In genomic region chr12:113156540-113156929, GRCm38 (mm10) we compare ENCODE assay signal across 8 mouse cellular contexts. TPM values are rescaled to one million over a fixed set of nuclear protein-coding genes. Genes with fewer than 3 reads are reported as not detected.
DNase-seq lines count a peak whose midpoint lies in the region; ATAC-seq lines count a peak whose summit lies in the region.

No protein-coding gene starts in this region.

- peaks cover 3% of the 10 kb centered on the region; the same call in 1 of the 2 replicates for H3K36me3 ChIP-seq in lung, embryonic 15.5 days
- H3K36me3 ChIP-seq in embryonic facial prominence, embryonic 12.5 days: peaks cover 4% of the 10 kb centered on the region; the same call in 1 of the 2 replicates
- peaks cover 25% of the 10 kb centered on the region for H3K36me3 ChIP-seq in limb, embryonic 10.5 days
- H3K36me3 ChIP-seq in stomach, embryonic 14.5 days (ENCODE audit: control insufficient read depth, insufficient read depth, low read length): no peaks in the 10 kb centered on the region; the same call in 1 of the 2 replicates

- no peak for ATAC-seq in lung, embryonic 15.5 days (ENCODE audit: borderline replicate concordance, extremely low read depth, low FRiP score, low TSS enrichment)
- no peak; the same call in 1 of the 2 replicates for ATAC-seq in embryonic facial prominence, embryonic 12.5 days (ENCODE audit: insufficient number of reproducible peaks, insufficient read depth, low FRiP score, low TSS enrichment)
- ATAC-seq in stomach, embryonic 14.5 days (ENCODE audit: insufficient number of reproducible peaks, insufficient read depth, low FRiP score, low read depth): no peak; the same call in 1 of the 2 replicates

- peaks cover 35% of the 10 kb centered on the region for H3K4me1 ChIP-seq in lung, embryonic 15.5 days
- peaks cover 23% of the 10 kb centered on the region for H3K4me1 ChIP-seq in embryonic facial prominence, embryonic 12.5 days
- H3K4me1 ChIP-seq in limb, embryonic 10.5 days: peaks cover 38% of the 10 kb centered on the region
- H3K4me1 ChIP-seq in stomach, embryonic 14.5 days (ENCODE audit: control insufficient read depth, insufficient read depth, low read length): peaks cover 9% of the 10 kb centered on the region

- WGBS in lung, embryonic 15.5 days: under 1% methylated on average over 23 of the region's 23 CpGs
- under 1% methylated on average over 23 of the region's 23 CpGs for WGBS in embryonic facial prominence, embryonic 12.5 days
- under 1% methylated on average over 23 of the region's 23 CpGs for WGBS in limb, embryonic 10.5 days
- WGBS in stomach, embryonic 14.5 days: under 1% methylated on average over 23 of the region's 23 CpGs

- H3K9me3 ChIP-seq in lung, embryonic 15.5 days: no peaks in the 10 kb centered on the region
- H3K9me3 ChIP-seq in embryonic facial prominence, embryonic 12.5 days: no peaks in the 10 kb centered on the region
- H3K9me3 ChIP-seq in limb, embryonic 10.5 days (replicated peaks): no peaks in the 10 kb centered on the region
- no peaks in the 10 kb centered on the region for H3K9me3 ChIP-seq in stomach, embryonic 14.5 days (ENCODE audit: control insufficient read depth, low read depth, low read length)

- H3K9ac ChIP-seq in lung, embryonic 15.5 days: peak overlapping the region; percentile 62
- H3K9ac ChIP-seq in embryonic facial prominence, embryonic 12.5 days: peak overlapping the region; percentile 35
- H3K9ac ChIP-seq in stomach, embryonic 14.5 days (replicated peaks; ENCODE audit: low read depth, low read length): peak overlapping the region; percentile 18; the same call in 1 of the 2 replicates

- DNase-seq in lung, postnatal 14 days: no peak
- DNase-seq in limb, embryonic 10.5 days (ENCODE audit: low spot score): no peak
- DNase-seq in yolk sac, embryonic 10.5 days (ENCODE audit: low spot score): no peak
- no peak for DNase-seq in c-Kit-positive CD71-positive TER-119-positive erythroid progenitor cells, embryonic 14.5 days (ENCODE audit: low spot score)
- DNase-seq in testis, postnatal 10 days (ENCODE audit: low spot score): no peak

- peak overlapping the region; percentile 81 for H3K27ac ChIP-seq in lung, embryonic 15.5 days
- H3K27ac ChIP-seq in embryonic facial prominence, embryonic 12.5 days: peak overlapping the region; percentile 14; the same call in 1 of the 2 replicates
- peak overlapping the region; percentile 83 for H3K27ac ChIP-seq in limb, embryonic 10.5 days
- H3K27ac ChIP-seq in stomach, embryonic 14.5 days (ENCODE audit: low read length): peak overlapping the region; percentile 75; the same call in 1 of the 2 replicates

- peak overlapping the region; percentile 74 for H3K4me2 ChIP-seq in lung, embryonic 15.5 days
- H3K4me2 ChIP-seq in embryonic facial prominence, embryonic 12.5 days (replicated peaks): peak overlapping the region; percentile 80
- peak overlapping the region; percentile 52 for H3K4me2 ChIP-seq in stomach, embryonic 14.5 days (replicated peaks; ENCODE audit: low read depth, low read length)

- no peaks in the 10 kb centered on the region for H3K27me3 ChIP-seq in lung, embryonic 15.5 days
- H3K27me3 ChIP-seq in embryonic facial prominence, embryonic 12.5 days: peaks cover 14% of the 10 kb centered on the region
- H3K27me3 ChIP-seq in limb, embryonic 10.5 days (ENCODE audit: low read depth, poor library complexity, severe bottlenecking): peaks cover 38% of the 10 kb centered on the region
- H3K27me3 ChIP-seq in stomach, embryonic 14.5 days (ENCODE audit: control insufficient read depth, insufficient read depth, low read length): no peaks in the 10 kb centered on the region

- peak overlapping the region; percentile 62 for H3K4me3 ChIP-seq in lung, embryonic 15.5 days
- H3K4me3 ChIP-seq in embryonic facial prominence, embryonic 12.5 days: peak overlapping the region; percentile 53
- peak overlapping the region; percentile 74 for H3K4me3 ChIP-seq in limb, embryonic 10.5 days
- peak overlapping the region; percentile 50 for H3K4me3 ChIP-seq in stomach, embryonic 14.5 days (ENCODE audit: low read depth, low read length)

RNA-seq across cellular contexts. Expression of gene Tedc1, which starts 0.3 kb away (rescaled TPM):
- 38.4 and 38.6 TPM in 2 replicates for polyA plus RNA-seq in lung, embryonic 15.5 days (2015; fragmentation: Nextera tagmentation; extraction: Ambion mirVana)
- polyA plus RNA-seq in embryonic facial prominence, embryonic 12.5 days (2016; fragmentation: Nextera tagmentation; extraction: Ambion mirVana): 47.2 and 49.7 TPM in 2 replicates
- polyA plus RNA-seq in limb, embryonic 10.5 days (2016; fragmentation: Nextera tagmentation; extraction: Ambion mirVana): 49.4 and 60.2 TPM in 2 replicates
- polyA plus RNA-seq in stomach, embryonic 14.5 days (2014; fragmentation: Nextera tagmentation; extraction: Ambion mirVana): 29.2 and 34.7 TPM in 2 replicates

RNA-seq across cellular contexts. Expression of gene Crip1, which starts 10.4 kb away (rescaled TPM):
- 414 and 454 TPM in 2 replicates for polyA plus RNA-seq in lung, embryonic 15.5 days (2015; fragmentation: Nextera tagmentation; extraction: Ambion mirVana)
- polyA plus RNA-seq in embryonic facial prominence, embryonic 12.5 days (2016; fragmentation: Nextera tagmentation; extraction: Ambion mirVana): 102 and 107 TPM in 2 replicates
- 48.7 and 61.0 TPM in 2 replicates for polyA plus RNA-seq in limb, embryonic 10.5 days (2016; fragmentation: Nextera tagmentation; extraction: Ambion mirVana)
- polyA plus RNA-seq in stomach, embryonic 14.5 days (2014; fragmentation: Nextera tagmentation; extraction: Ambion mirVana): 233 and 261 TPM in 2 replicates

RNA-seq across cellular contexts. Expression of gene Crip2, which starts 16.5 kb away (rescaled TPM):
- polyA plus RNA-seq in lung, embryonic 15.5 days (2015; fragmentation: Nextera tagmentation; extraction: Ambion mirVana): 436 and 471 TPM in 2 replicates
- polyA plus RNA-seq in embryonic facial prominence, embryonic 12.5 days (2016; fragmentation: Nextera tagmentation; extraction: Ambion mirVana): 78.8 and 88.4 TPM in 2 replicates
- polyA plus RNA-seq in limb, embryonic 10.5 days (2016; fragmentation: Nextera tagmentation; extraction: Ambion mirVana): 58.8 and 63.8 TPM in 2 replicates
- 118 and 124 TPM in 2 replicates for polyA plus RNA-seq in stomach, embryonic 14.5 days (2014; fragmentation: Nextera tagmentation; extraction: Ambion mirVana)

RNA-seq across cellular contexts. Expression of gene Tmem121, which starts 29.2 kb away (rescaled TPM):
- polyA plus RNA-seq in lung, embryonic 15.5 days (2015; fragmentation: Nextera tagmentation; extraction: Ambion mirVana): 8.2 and 9.0 TPM in 2 replicates
- polyA plus RNA-seq in embryonic facial prominence, embryonic 12.5 days (2016; fragmentation: Nextera tagmentation; extraction: Ambion mirVana): 17.4 and 20.4 TPM in 2 replicates
- 12.3 and 15.7 TPM in 2 replicates for polyA plus RNA-seq in limb, embryonic 10.5 days (2016; fragmentation: Nextera tagmentation; extraction: Ambion mirVana)
- polyA plus RNA-seq in stomach, embryonic 14.5 days (2014; fragmentation: Nextera tagmentation; extraction: Ambion mirVana): 6.3 and 7.2 TPM in 2 replicates

RNA-seq across cellular contexts. Expression of gene Mta1, which starts 58.5 kb away (rescaled TPM):
- polyA plus RNA-seq in lung, embryonic 15.5 days (2015; fragmentation: Nextera tagmentation; extraction: Ambion mirVana): 13.5 and 14.7 TPM in 2 replicates
- polyA plus RNA-seq in embryonic facial prominence, embryonic 12.5 days (2016; fragmentation: Nextera tagmentation; extraction: Ambion mirVana): 18.5 and 20.4 TPM in 2 replicates
- polyA plus RNA-seq in limb, embryonic 10.5 days (2016; fragmentation: Nextera tagmentation; extraction: Ambion mirVana): 22.9 and 25.9 TPM in 2 replicates
- 18.7 and 21.8 TPM in 2 replicates for polyA plus RNA-seq in stomach, embryonic 14.5 days (2014; fragmentation: Nextera tagmentation; extraction: Ambion mirVana)

Comparison
In these comparisons a context has a peak if more than half of its experiments do, and no peak if none do; other contexts are left out.
1. H3K27ac ChIP-seq: peak in every context shown above with its lines; median percentile 83 in limb, embryonic 10.5 days; 81 in lung, embryonic 15.5 days; 75 in stomach, embryonic 14.5 days; 14 in embryonic facial prominence, embryonic 12.5 days.